Mouse (Mus musculus) forebrain, embryonic 10.5 days (tissue): ENCODE measurements around the gene Clint1. TPM values are rescaled to one million over a fixed set of nuclear protein-coding genes. Genes with fewer than 3 reads are reported as not detected.

Source experiments
- DNase-seq: peaks from one replicate; pipeline ENCODE4 v3.0.0-alpha.2; 2017; ENCODE audit warnings: low spot score; ENCODE audit errors: extremely low spot score
- H3K27ac ChIP-seq: fragments of 300-500 bp; sonication (generic); 2 replicates; pipeline ENCODE4 v1.5.1; 2016; ENCODE audit warnings: mild to moderate bottlenecking
- H3K27me3 ChIP-seq: fragments of 300-500 bp; sonication (generic); 2 replicates; pipeline ENCODE4 v1.6.1; 2016; ENCODE audit warnings: mild to moderate bottlenecking; ENCODE audit not compliant: poor library complexity, severe bottlenecking
- H3K36me3 ChIP-seq: fragments of 300-500 bp; sonication (generic); replicated peaks from 2 replicates; pipeline ENCODE4 v1.6.1; 2016; ENCODE audit warnings: mild to moderate bottlenecking, moderate library complexity
- H3K4me1 ChIP-seq: fragments of 300-500 bp; sonication (generic); 2 replicates; pipeline ENCODE4 v1.6.1; 2016
- H3K4me3 ChIP-seq: fragments of 300-500 bp; sonication (generic); 2 replicates; pipeline ENCODE4 v1.5.1; 2016; ENCODE audit warnings: mild to moderate bottlenecking, moderate library complexity
- H3K9me3 ChIP-seq: fragments of 300-500 bp; sonication (generic); 2 replicates; pipeline ENCODE4 v1.6.1; 2016; ENCODE audit warnings: mild to moderate bottlenecking, moderate library complexity
- WGBS: fragments of 180-500 bp; shearing (Covaris S2); methylation state at CpG from one replicate; pipeline ENCODE4 v1.1.7; 2016; 5-methylcytosine and 5-hydroxymethylcytosine counted together
- polyA plus RNA-seq: library from polyadenylated mRNA; unstranded; fragments of >200 nt; fragmentation: Nextera tagmentation; extraction: Ambion mirVana; gene quantifications from 2 replicates; pipeline ENCODE4 v1.2.1, GENCODE M21; 2016

The Clint1 gene
- polyA plus RNA-seq, 1 experiment from 2014 or later = 64.2 TPM

- under 1% methylated on average over 9 of the region's 9 CpGs for whole genome bisulfite sequencing
- peak overlapping the region; percentile 83 for H3K27ac ChIP-seq
- peak; percentile 83 for DNase-seq
- H3K9me3 ChIP-seq = no peaks in the 10 kb centered on the region
- H3K36me3 ChIP-seq = peaks cover 15% of the 10 kb centered on the region
- peaks cover 22% of the 10 kb centered on the region for H3K4me1 ChIP-seq
- H3K27me3 ChIP-seq = no peaks in the 10 kb centered on the region
- H3K4me3 ChIP-seq = peak overlapping the region; percentile 50
Measured at GRCm38 (mm10) chr11:45926640-45927082, 74.8 kb downstream of the Clint1 start.

GRCm38 (mm10) chr11:45927456-45927855, 75.6 kb downstream of the Clint1 start:
- H3K4me3 ChIP-seq = no peak overlapping the region
- WGBS = 65% methylated on average over 5 of the region's 5 CpGs
- no peak overlapping the region for H3K27ac ChIP-seq
- peaks cover 22% of the 10 kb centered on the region for H3K36me3 ChIP-seq
- H3K27me3 ChIP-seq = no peaks in the 10 kb centered on the region
- no peak for DNase-seq
- peaks cover 15% of the 10 kb centered on the region for H3K4me1 ChIP-seq
- no peaks in the 10 kb centered on the region for H3K9me3 ChIP-seq

GRCm38 (mm10) chr11:45929541-45929940, 77.7 kb downstream of the Clint1 start:
- H3K36me3 ChIP-seq = peaks cover 43% of the 10 kb centered on the region
- H3K27ac ChIP-seq = no peak overlapping the region
- WGBS = 90% methylated on average over 10 of the region's 10 CpGs

GRCm38 (mm10) chr11:45932771-45933170, 80.9 kb downstream of the Clint1 start:
- H3K9me3 ChIP-seq = no peaks in the 10 kb centered on the region
- H3K36me3 ChIP-seq = peaks cover 75% of the 10 kb centered on the region
- no peak for DNase-seq
- no peak overlapping the region for H3K4me3 ChIP-seq
- WGBS = 94% methylated on average over 10 of the region's 10 CpGs
- H3K27ac ChIP-seq = no peak overlapping the region
- H3K27me3 ChIP-seq = no peaks in the 10 kb centered on the region
- H3K4me1 ChIP-seq = no peaks in the 10 kb centered on the region

More at GRCm38 (mm10) chr11:45929541-45929940, 77.7 kb downstream of the Clint1 start:
- Histone ChIP-seq H3K9me3 (no peaks in the 10 kb centered on the region), H3K4me1 (peaks cover 14% of the 10 kb centered on the region), H3K4me3 (no peak overlapping the region), H3K27me3 (no peaks in the 10 kb centered on the region)
- no peak for DNase-seq

GRCm38 (mm10) chr11:45937478-45937877, 85.6 kb downstream of the Clint1 start:
- 94% methylated on average over 8 of the region's 8 CpGs for WGBS
- Histone ChIP-seq H3K27ac (no peak overlapping the region), H3K36me3 (peaks cover 69% of the 10 kb centered on the region), H3K27me3 (no peaks in the 10 kb centered on the region), H3K9me3 (no peaks in the 10 kb centered on the region), H3K4me1 (no peaks in the 10 kb centered on the region; the same call in 1 of the 2 replicates), H3K4me3 (no peak overlapping the region)
- no peak for DNase-seq

GRCm38 (mm10) chr11:45938917-45939316, 87.1 kb downstream of the Clint1 start:
- no peak for DNase-seq
- 96% methylated on average over 8 of the region's 8 CpGs for WGBS
- no peaks in the 10 kb centered on the region for H3K27me3 ChIP-seq
- H3K36me3 ChIP-seq = peaks cover 55% of the 10 kb centered on the region
- H3K9me3 ChIP-seq = no peaks in the 10 kb centered on the region
- H3K4me1 ChIP-seq = peaks cover 12% of the 10 kb centered on the region
- no peak overlapping the region for H3K4me3 ChIP-seq
- no peak overlapping the region for H3K27ac ChIP-seq

- 91% methylated on average over 7 of the region's 7 CpGs for WGBS
- H3K9me3 ChIP-seq = no peaks in the 10 kb centered on the region
- peaks cover 21% of the 10 kb centered on the region for H3K36me3 ChIP-seq
- DNase-seq = no peak
- H3K27me3 ChIP-seq = no peaks in the 10 kb centered on the region
- H3K27ac ChIP-seq = no peak overlapping the region
- H3K4me1 ChIP-seq = peaks cover 21% of the 10 kb centered on the region
- H3K4me3 ChIP-seq = no peak overlapping the region
Measured at GRCm38 (mm10) chr11:45942281-45942680, 90.4 kb downstream of the Clint1 start.

GRCm38 (mm10) chr11:45943108-45943705, 91.4 kb downstream of the Clint1 start:
- 84% methylated on average over 7 of the region's 7 CpGs for whole genome bisulfite sequencing
- H3K9me3 ChIP-seq = no peaks in the 10 kb centered on the region
- H3K27ac ChIP-seq = no peak overlapping the region
- no peak for DNase-seq
- H3K27me3 ChIP-seq = no peaks in the 10 kb centered on the region
- H3K36me3 ChIP-seq = peaks cover 21% of the 10 kb centered on the region
- peaks cover 21% of the 10 kb centered on the region for H3K4me1 ChIP-seq
- peak overlapping the region; percentile 67 for H3K4me3 ChIP-seq

- DNase-seq = peak; percentile 33
- Histone ChIP-seq H3K27me3 (no peaks in the 10 kb centered on the region), H3K27ac (peak overlapping the region; percentile 92), H3K9me3 (no peaks in the 10 kb centered on the region), H3K4me1 (peaks cover 21% of the 10 kb centered on the region), H3K36me3 (peaks cover 26% of the 10 kb centered on the region), H3K4me3 (peak overlapping the region; percentile 67)
- under 1% methylated on average over 49 of the region's 49 CpGs for WGBS
Measured at GRCm38 (mm10) chr11:45943891-45944642, 92.2 kb downstream of the Clint1 start.

GRCm38 (mm10) chr11:45944643-45945156, 92.8 kb downstream of the Clint1 start, which contains the start of gene Lsm11:
Gene Lsm11 (minus strand): TSS chr11:45944935.
- Histone ChIP-seq H3K4me3 (peak within 1 kb of the TSS; percentile 67), H3K27me3 (no peaks in the 10 kb centered on the region), H3K9me3 (no peaks in the 10 kb centered on the region), H3K36me3 (peaks cover 32% of the 10 kb centered on the region), H3K4me1 (peaks cover 21% of the 10 kb centered on the region), H3K27ac (peak within 1 kb of the TSS; percentile 92)
- peak; percentile 94 for DNase-seq
- under 1% methylated on average over 55 of the region's 55 CpGs for WGBS

- Histone ChIP-seq H3K27ac (no peak overlapping the region), H3K4me3 (no peak overlapping the region), H3K4me1 (peaks cover 21% of the 10 kb centered on the region), H3K27me3 (no peaks in the 10 kb centered on the region), H3K9me3 (no peaks in the 10 kb centered on the region), H3K36me3 (peaks cover 41% of the 10 kb centered on the region)
- 88% methylated on average over 4 of the region's 4 CpGs for WGBS
- DNase-seq = no peak
Measured at GRCm38 (mm10) chr11:45946796-45947195, 94.9 kb downstream of the Clint1 start.

GRCm38 (mm10) chr11:45947491-45947890, 95.6 kb downstream of the Clint1 start:
- H3K27me3 ChIP-seq = no peaks in the 10 kb centered on the region
- no peak overlapping the region for H3K27ac ChIP-seq
- 87% methylated on average over 2 of the region's 2 CpGs for WGBS
- peaks cover 45% of the 10 kb centered on the region for H3K36me3 ChIP-seq
- H3K9me3 ChIP-seq = no peaks in the 10 kb centered on the region
- no peak overlapping the region for H3K4me3 ChIP-seq
- peaks cover 21% of the 10 kb centered on the region for H3K4me1 ChIP-seq
- no peak for DNase-seq

- peaks cover 30% of the 10 kb centered on the region for H3K36me3 ChIP-seq
- peak within 1 kb of the TSS; percentile 73 for H3K4me3 ChIP-seq
- under 1% methylated on average over 32 of the region's 32 CpGs for WGBS
- H3K9me3 ChIP-seq = no peaks in the 10 kb centered on the region
- no peaks in the 10 kb centered on the region for H3K27me3 ChIP-seq
- peaks cover 14% of the 10 kb centered on the region for H3K4me1 ChIP-seq
- peak; percentile 88 for DNase-seq
- H3K27ac ChIP-seq = peak within 1 kb of the TSS; percentile 88
Measured at GRCm38 (mm10) chr11:45955127-45955627, 103.3 kb downstream of the Clint1 start, which contains the start of gene Thg1l. Gene Thg1l (minus strand): TSS chr11:45955494.
